Mouse (Mus musculus): ENCODE results near the gene Tmed8. TPM values are rescaled to one million over a fixed set of nuclear protein-coding genes. Genes with fewer than 3 reads are reported as not detected.

Tmed8 gene
- polyA plus RNA-seq (2014; fragmentation: Illumina TruSeq; extraction: RNeasy Lipid Tissue Mini Kit (QIAGEN cat#74804); ENCODE audit: low read depth, low replicate concordance) = 1.8 TPM

DNA sequence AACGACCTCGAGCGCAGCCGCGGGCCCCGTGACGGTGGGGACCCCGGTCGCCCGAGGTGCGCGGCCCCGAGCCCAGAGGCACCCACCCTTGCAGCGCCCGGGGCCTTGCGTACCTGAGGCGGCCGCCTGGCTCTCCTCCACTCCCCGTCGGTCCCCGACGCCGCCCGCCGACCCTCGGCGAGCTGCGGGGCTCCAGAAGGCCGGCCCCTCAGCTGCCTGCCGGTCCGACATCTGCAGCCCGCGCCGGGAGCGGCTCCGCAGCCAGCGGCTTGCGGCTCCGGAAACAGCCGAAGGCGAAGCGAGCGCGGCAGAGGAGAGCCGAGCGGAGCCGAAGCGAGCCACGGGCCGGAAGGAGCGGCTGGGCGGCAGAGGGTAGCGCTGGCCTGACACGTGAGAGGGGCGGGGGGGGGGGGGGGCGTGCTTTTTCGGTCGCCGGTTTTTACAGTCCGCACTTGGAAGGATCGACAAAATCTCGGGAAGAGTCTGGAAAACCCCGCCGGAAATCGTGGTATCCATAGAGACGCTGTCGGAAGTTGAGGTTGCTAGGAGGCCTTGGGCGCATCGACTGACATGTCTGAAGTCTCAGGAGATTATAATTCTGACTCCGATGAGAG, at the start of gene Tmed8:
Gene Tmed8 (minus strand): TSS at position 482 of the 614 bp plus-strand sequence.

DNA sequence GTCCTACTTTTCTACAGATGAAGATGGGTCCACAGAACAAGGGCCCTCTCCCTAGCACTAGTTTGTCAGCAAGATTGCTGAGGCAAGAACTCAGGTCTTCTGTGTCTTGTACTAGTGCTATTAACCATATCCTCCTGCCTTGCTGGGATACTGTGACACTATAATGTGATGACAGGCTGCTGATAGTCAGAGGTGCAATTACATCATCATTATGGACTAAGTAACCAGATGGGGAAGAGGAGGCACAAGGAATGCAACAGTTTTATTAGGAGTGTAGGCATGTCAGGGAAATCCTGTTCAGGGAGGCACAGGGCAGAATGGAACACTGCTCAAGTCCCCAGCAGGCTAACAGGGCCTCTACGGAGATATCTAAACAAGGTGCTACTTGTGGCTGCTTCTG, 38.4 kb upstream of the Tmed8 start, which contains the start of gene Noxred1:
Gene Noxred1 (minus strand): TSS at position 101 of the 400 bp plus-strand sequence.

DNA sequence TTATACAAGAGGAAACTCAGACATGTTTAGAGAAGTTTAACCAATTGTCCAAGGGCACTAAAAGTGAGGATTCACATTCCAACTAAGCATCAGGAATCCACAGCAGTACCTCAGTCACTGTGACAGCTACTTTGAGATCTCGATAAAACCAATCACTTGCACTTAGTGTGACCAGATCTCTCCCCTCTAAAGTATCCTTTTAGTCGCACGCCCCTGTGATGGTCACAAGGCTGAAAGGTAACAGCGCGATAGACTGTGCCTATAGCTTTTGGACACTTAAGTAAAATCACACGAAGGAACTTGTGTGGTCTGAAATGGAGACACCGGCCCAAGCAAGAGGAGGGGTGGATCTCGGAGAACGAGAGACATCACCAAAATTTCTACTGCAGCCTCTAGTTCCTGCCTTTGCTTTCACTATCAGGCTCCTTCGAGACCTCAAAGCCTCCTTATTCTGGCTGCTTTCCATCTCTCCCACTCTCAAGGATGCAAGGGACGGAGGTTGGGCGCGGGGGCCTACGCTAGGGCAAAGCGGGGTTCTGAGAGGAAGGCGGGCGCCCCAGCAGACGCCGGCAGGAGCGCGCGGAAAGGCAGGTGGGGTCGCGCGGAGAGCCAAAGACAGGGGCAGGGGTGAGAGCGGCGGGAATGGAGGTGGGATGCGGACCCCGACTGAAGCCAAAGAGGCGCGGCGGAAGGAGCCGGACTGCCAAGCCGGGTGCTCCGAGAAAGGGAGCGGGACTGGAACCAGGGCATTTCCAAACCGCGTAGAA, 865 bp downstream of the Tmed8 start, which contains the start of gene Samd15:
Gene Samd15 (plus strand): TSS at position 518 of the 767 bp plus-strand sequence.

DNA sequence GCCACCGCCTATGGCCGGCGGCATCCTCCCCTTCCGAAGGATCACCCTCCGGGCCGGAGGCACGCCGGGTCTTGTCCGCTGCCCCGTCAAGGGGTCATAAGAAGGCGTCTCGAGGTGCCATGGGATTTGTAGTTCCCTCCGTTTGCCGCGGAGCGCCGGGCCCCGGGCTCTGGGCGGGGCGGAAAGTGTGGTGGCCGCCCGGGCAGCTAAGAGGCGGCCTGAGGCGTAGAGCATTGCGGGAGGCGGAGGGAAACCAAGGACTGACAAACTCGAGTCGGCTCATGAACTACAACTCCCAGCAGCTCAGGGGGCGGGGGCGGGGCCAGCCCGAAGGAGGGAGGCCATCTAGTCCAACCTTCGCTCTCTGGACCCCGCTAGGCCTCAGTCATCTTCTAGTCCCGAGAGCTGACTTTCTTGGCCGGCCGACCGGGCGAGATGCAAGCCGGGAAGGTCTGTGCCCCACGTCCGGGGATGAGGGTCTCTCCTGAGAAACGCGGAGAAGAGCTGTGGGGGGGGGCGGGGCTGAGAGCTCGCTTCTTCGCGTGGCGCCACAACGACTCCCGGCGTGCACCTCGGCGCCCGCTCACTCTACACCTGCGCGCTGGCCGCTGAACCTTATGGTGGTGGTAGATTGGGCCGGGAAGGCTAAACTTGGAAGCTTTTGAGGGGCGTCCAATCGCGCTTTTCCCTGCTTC, 52.7 kb downstream of the Tmed8 start, which contains the start of gene Pomt2:
Gene Pomt2 (minus strand): TSS at position 574 of the 695 bp plus-strand sequence.

DNA sequence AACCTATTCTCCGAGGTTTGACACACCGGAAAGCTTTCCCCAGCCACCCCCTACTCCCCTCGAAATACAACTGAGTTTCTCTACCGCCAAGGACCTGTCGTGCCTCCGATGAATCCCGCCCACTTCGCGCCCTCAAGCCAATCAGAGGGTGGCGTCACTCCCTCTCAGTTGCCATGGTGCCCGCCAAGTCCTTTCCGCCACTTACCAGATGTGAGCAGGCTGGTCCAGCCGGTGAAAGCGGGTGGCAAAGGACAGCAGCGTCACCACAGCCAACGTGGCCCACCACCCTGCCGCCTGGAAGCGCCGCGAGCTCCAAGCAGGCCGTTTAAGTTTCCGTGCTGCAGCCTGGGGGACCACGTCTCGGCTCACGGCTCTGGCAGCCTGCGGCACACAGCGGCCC, 53.3 kb downstream of the Tmed8 start, which contains the start of gene Gstz1:
Gene Gstz1 (plus strand): TSS at position 200 of the 400 bp plus-strand sequence.

Other genes starting within 250 kb of the Tmed8 start
- not detected for gene Zdhhc22, start 210.0 kb downstream of the Tmed8 start, polyA plus RNA-seq (2014; fragmentation: Illumina TruSeq; extraction: RNeasy Lipid Tissue Mini Kit (QIAGEN cat#74804); ENCODE audit: low read depth, low replicate concordance)
- not detected for gene Tmem63c, start 179.1 kb downstream of the Tmed8 start, polyA plus RNA-seq (2014; fragmentation: Illumina TruSeq; extraction: RNeasy Lipid Tissue Mini Kit (QIAGEN cat#74804); ENCODE audit: low read depth, low replicate concordance)
- gene Ngb, start 97.9 kb downstream of the Tmed8 start, polyA plus RNA-seq (2014; fragmentation: Illumina TruSeq; extraction: RNeasy Lipid Tissue Mini Kit (QIAGEN cat#74804); ENCODE audit: low read depth, low replicate concordance) = not detected
- 949 TPM for gene Gstz1, start 53.3 kb downstream of the Tmed8 start, polyA plus RNA-seq (2014; fragmentation: Illumina TruSeq; extraction: RNeasy Lipid Tissue Mini Kit (QIAGEN cat#74804); ENCODE audit: low read depth, low replicate concordance)
- 6.8 TPM for gene Pomt2, start 52.5 kb downstream of the Tmed8 start, polyA plus RNA-seq (2014; fragmentation: Illumina TruSeq; extraction: RNeasy Lipid Tissue Mini Kit (QIAGEN cat#74804); ENCODE audit: low read depth, low replicate concordance)
- not detected for gene Samd15, start 731 bp downstream of the Tmed8 start, polyA plus RNA-seq (2014; fragmentation: Illumina TruSeq; extraction: RNeasy Lipid Tissue Mini Kit (QIAGEN cat#74804); ENCODE audit: low read depth, low replicate concordance)
- not detected for gene Noxred1, start 38.3 kb upstream of the Tmed8 start, polyA plus RNA-seq (2014; fragmentation: Illumina TruSeq; extraction: RNeasy Lipid Tissue Mini Kit (QIAGEN cat#74804); ENCODE audit: low read depth, low replicate concordance)
- 7.5 TPM for gene Vipas39, start 65.8 kb upstream of the Tmed8 start, polyA plus RNA-seq (2014; fragmentation: Illumina TruSeq; extraction: RNeasy Lipid Tissue Mini Kit (QIAGEN cat#74804); ENCODE audit: low read depth, low replicate concordance)
- 113 TPM for gene Ahsa1, start 66.0 kb upstream of the Tmed8 start, polyA plus RNA-seq (2014; fragmentation: Illumina TruSeq; extraction: RNeasy Lipid Tissue Mini Kit (QIAGEN cat#74804); ENCODE audit: low read depth, low replicate concordance)
- not detected for gene Ism2, start 99.3 kb upstream of the Tmed8 start, polyA plus RNA-seq (2014; fragmentation: Illumina TruSeq; extraction: RNeasy Lipid Tissue Mini Kit (QIAGEN cat#74804); ENCODE audit: low read depth, low replicate concordance)
- 31.9 TPM for gene Sptlc2, start 187.9 kb upstream of the Tmed8 start, polyA plus RNA-seq (2014; fragmentation: Illumina TruSeq; extraction: RNeasy Lipid Tissue Mini Kit (QIAGEN cat#74804); ENCODE audit: low read depth, low replicate concordance)
- gene Slirp, start 243.4 kb upstream of the Tmed8 start, polyA plus RNA-seq (2014; fragmentation: Illumina TruSeq; extraction: RNeasy Lipid Tissue Mini Kit (QIAGEN cat#74804); ENCODE audit: low read depth, low replicate concordance) = 74.0 TPM
- 6.9 TPM for gene Alkbh1, start 243.6 kb upstream of the Tmed8 start, polyA plus RNA-seq (2014; fragmentation: Illumina TruSeq; extraction: RNeasy Lipid Tissue Mini Kit (QIAGEN cat#74804); ENCODE audit: low read depth, low replicate concordance)

Measured in liver, adult 10 weeks (tissue).